Mouse (Mus musculus): ENCODE measurements around the gene Trim3. TPM values are rescaled to one million over a fixed set of nuclear protein-coding genes. Genes with fewer than 3 reads are reported as not detected.

The Trim3 gene
- total and polyA plus RNA-seq, 2 experiments, result 6.3 to 14.9 TPM

- Histone ChIP-seq H3K27me3 (ENCODE audit: control insufficient read depth, insufficient read depth, low read length) (no peaks in the 10 kb centered on the region), H3K36me3 (ENCODE audit: control insufficient read depth, insufficient read depth, low read length) (peaks cover 12% of the 10 kb centered on the region; the same call in 1 of the 2 replicates), H3K4me3 (ENCODE audit: insufficient read depth, low read depth, low read length) (peak within 1 kb of the TSS; percentile 94), H3K79me2 (ENCODE audit: control insufficient read depth, insufficient read depth, low read length) (peaks cover 14% of the 10 kb centered on the region; the same call in 1 of the 2 replicates), H3K4me1 (ENCODE audit: control insufficient read depth, insufficient read depth, low read length) (peaks cover 13% of the 10 kb centered on the region), H3K27ac (replicated peaks; ENCODE audit: insufficient read depth, low read depth, low read length) (peak within 1 kb of the TSS; percentile 86), H3K9ac (ENCODE audit: low read depth, low read length) (peak within 1 kb of the TSS; percentile 90)
- 5% methylated on average over 2 of the region's 2 CpGs for WGBS
- no peak for DNase-seq (ENCODE audit: extremely low read depth, low read depth, low spot score)
- TF ChIP-seq CTCF (IDR thresholded peaks at IDR 0.05; ENCODE audit: low read depth, low read length) (no peak), POLR2A (IDR thresholded peaks at IDR 0.05; ENCODE audit: extremely low read depth, insufficient read depth, low read length) (no peak)
These were observed 6.4 kb upstream of the Trim3 start, which contains the start of gene Timm10b for GRCm38 (mm10) chr7:105639756-105640155. TSS of gene Timm10b (plus strand) at chr7:105640056.

- Histone ChIP-seq H3K4me3 (ENCODE audit: insufficient read depth, low read depth, low read length) (peak overlapping the region; percentile 83), H3K36me3 (ENCODE audit: control insufficient read depth, insufficient read depth, low read length) (peaks cover 11% of the 10 kb centered on the region; the same call in 1 of the 2 replicates), H3K4me1 (ENCODE audit: control insufficient read depth, insufficient read depth, low read length) (peaks cover 13% of the 10 kb centered on the region), H3K27ac (replicated peaks; ENCODE audit: insufficient read depth, low read depth, low read length) (no peak overlapping the region), H3K79me2 (ENCODE audit: control insufficient read depth, insufficient read depth, low read length) (peaks cover 14% of the 10 kb centered on the region; the same call in 1 of the 2 replicates), H3K27me3 (ENCODE audit: control insufficient read depth, insufficient read depth, low read length) (no peaks in the 10 kb centered on the region), H3K9ac (ENCODE audit: low read depth, low read length) (peak overlapping the region; percentile 90)
- 44% methylated on average over 9 of the region's 9 CpGs for WGBS
- TF ChIP-seq CTCF (IDR thresholded peaks at IDR 0.05; ENCODE audit: low read depth, low read length), result no peak
- TF ChIP-seq POLR2A (IDR thresholded peaks at IDR 0.05; ENCODE audit: extremely low read depth, insufficient read depth, low read length), result no peak
- no peak for DNase-seq (ENCODE audit: extremely low read depth, low read depth, low spot score)
These were observed 5.9 kb upstream of the Trim3 start for GRCm38 (mm10) chr7:105639304-105639703.

DNA sequence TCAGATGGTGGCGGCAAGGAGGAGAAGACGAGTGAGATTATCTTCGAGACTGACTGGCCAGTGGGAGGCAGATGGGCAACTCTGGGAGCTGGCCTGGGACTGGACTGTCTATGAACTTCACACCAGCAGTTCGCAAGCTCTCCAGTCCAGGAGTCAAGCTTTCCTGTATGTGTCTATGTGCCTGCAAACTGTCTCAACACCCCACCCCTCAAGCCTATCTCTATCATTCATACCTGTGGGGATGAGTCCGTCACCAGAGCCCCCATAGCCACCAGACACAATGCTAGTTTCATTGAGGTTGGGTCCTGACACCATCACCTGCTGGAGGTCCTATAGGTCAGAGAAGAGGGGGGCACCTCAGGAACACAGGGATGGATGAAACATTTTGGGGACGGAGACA, 5.4 kb upstream of the Trim3 start:
- H3K4me1 ChIP-seq (ENCODE audit: control insufficient read depth, insufficient read depth, low read length), result peaks cover 15% of the 10 kb centered on the region
- H3K4me3 ChIP-seq (ENCODE audit: insufficient read depth, low read depth, low read length), result no peak overlapping the region
- TF ChIP-seq CTCF (IDR thresholded peaks at IDR 0.05; ENCODE audit: low read depth, low read length) (no peak), POLR2A (IDR thresholded peaks at IDR 0.05; ENCODE audit: extremely low read depth, insufficient read depth, low read length) (no peak)
- H3K79me2 ChIP-seq (ENCODE audit: control insufficient read depth, insufficient read depth, low read length), result peaks cover 14% of the 10 kb centered on the region; the same call in 1 of the 2 replicates
- H3K36me3 ChIP-seq (ENCODE audit: control insufficient read depth, insufficient read depth, low read length), result peaks cover 9% of the 10 kb centered on the region; the same call in 1 of the 2 replicates
- H3K27me3 ChIP-seq (ENCODE audit: control insufficient read depth, insufficient read depth, low read length), result no peaks in the 10 kb centered on the region
- H3K9ac ChIP-seq (ENCODE audit: low read depth, low read length), result no peak overlapping the region
- no peak for DNase-seq (ENCODE audit: extremely low read depth, low read depth, low spot score)
- no peak overlapping the region for H3K27ac ChIP-seq (replicated peaks; ENCODE audit: insufficient read depth, low read depth, low read length)
- WGBS, result 94% methylated on average over 6 of the region's 6 CpGs

GRCm38 (mm10) chr7:105635726-105636125, 2.4 kb upstream of the Trim3 start:
- TF ChIP-seq CTCF (IDR thresholded peaks at IDR 0.05; ENCODE audit: low read depth, low read length) (no peak), POLR2A (IDR thresholded peaks at IDR 0.05; ENCODE audit: extremely low read depth, insufficient read depth, low read length) (no peak)
- peaks cover 13% of the 10 kb centered on the region for H3K4me1 ChIP-seq (ENCODE audit: control insufficient read depth, insufficient read depth, low read length)
- no peak for DNase-seq (ENCODE audit: extremely low read depth, low read depth, low spot score)
- H3K36me3 ChIP-seq (ENCODE audit: control insufficient read depth, insufficient read depth, low read length), result peaks cover 2% of the 10 kb centered on the region; the same call in 1 of the 2 replicates
- H3K27me3 ChIP-seq (ENCODE audit: control insufficient read depth, insufficient read depth, low read length), result no peaks in the 10 kb centered on the region
- H3K27ac ChIP-seq (replicated peaks; ENCODE audit: insufficient read depth, low read depth, low read length), result no peak overlapping the region
- no peak overlapping the region for H3K9ac ChIP-seq (ENCODE audit: low read depth, low read length)
- H3K79me2 ChIP-seq (ENCODE audit: control insufficient read depth, insufficient read depth, low read length), result peaks cover 12% of the 10 kb centered on the region; the same call in 1 of the 2 replicates
- 66% methylated on average over 2 of the region's 2 CpGs for WGBS
- no peak overlapping the region for H3K4me3 ChIP-seq (ENCODE audit: insufficient read depth, low read depth, low read length)

- no peak for DNase-seq (ENCODE audit: extremely low read depth, low read depth, low spot score)
- TF ChIP-seq CTCF (IDR thresholded peaks at IDR 0.05; ENCODE audit: low read depth, low read length) (no peak), POLR2A (IDR thresholded peaks at IDR 0.05; ENCODE audit: extremely low read depth, insufficient read depth, low read length) (no peak)
- H3K4me3 ChIP-seq (ENCODE audit: insufficient read depth, low read depth, low read length), result no peak overlapping the region
These were observed 1.0 kb upstream of the Trim3 start for GRCm38 (mm10) chr7:105634272-105634920.

DNA sequence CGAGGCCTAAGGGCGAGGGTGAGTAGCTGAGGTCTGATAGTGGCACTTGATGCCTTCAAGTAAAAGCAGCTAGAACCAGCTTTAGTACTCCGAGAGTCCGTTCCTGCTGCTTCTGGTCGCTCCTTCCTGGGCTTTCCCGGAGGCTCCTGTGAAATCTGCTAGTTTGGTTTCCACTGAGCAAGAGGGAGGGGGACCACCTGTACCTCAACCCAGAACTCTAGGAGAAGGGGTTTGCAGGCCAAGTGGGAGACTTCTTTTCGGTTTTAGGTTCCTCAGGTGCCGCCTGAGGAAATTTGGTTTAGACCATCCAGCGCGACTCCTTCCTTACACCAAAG, 397 bp upstream of the Trim3 start:
- peak overlapping the region; percentile 82 for H3K9ac ChIP-seq (ENCODE audit: low read depth, low read length)
- H3K79me2 ChIP-seq (ENCODE audit: control insufficient read depth, insufficient read depth, low read length), result peaks cover 3% of the 10 kb centered on the region; the same call in 1 of the 2 replicates
- 13% methylated on average over 10 of the region's 10 CpGs for WGBS
- H3K27ac ChIP-seq (replicated peaks; ENCODE audit: insufficient read depth, low read depth, low read length), result peak overlapping the region; percentile 64
- H3K4me3 ChIP-seq (ENCODE audit: insufficient read depth, low read depth, low read length), result peak overlapping the region; percentile 50
- peaks cover 8% of the 10 kb centered on the region; the same call in 1 of the 2 replicates for H3K4me1 ChIP-seq (ENCODE audit: control insufficient read depth, insufficient read depth, low read length)
- no peaks in the 10 kb centered on the region for H3K27me3 ChIP-seq (ENCODE audit: control insufficient read depth, insufficient read depth, low read length)
- DNase-seq (ENCODE audit: extremely low read depth, low read depth, low spot score), result no peak
- peaks cover 2% of the 10 kb centered on the region; the same call in 1 of the 2 replicates for H3K36me3 ChIP-seq (ENCODE audit: control insufficient read depth, insufficient read depth, low read length)
- TF ChIP-seq POLR2A (IDR thresholded peaks at IDR 0.05; ENCODE audit: extremely low read depth, insufficient read depth, low read length), result no peak
- TF ChIP-seq CTCF (IDR thresholded peaks at IDR 0.05; ENCODE audit: low read depth, low read length), result no peak

More at GRCm38 (mm10) chr7:105634272-105634920, 1.0 kb upstream of the Trim3 start:
- no peak overlapping the region for H3K27ac ChIP-seq (replicated peaks; ENCODE audit: insufficient read depth, low read depth, low read length)
- no peak overlapping the region for H3K9ac ChIP-seq (ENCODE audit: low read depth, low read length)
- H3K27me3 ChIP-seq (ENCODE audit: control insufficient read depth, insufficient read depth, low read length), result no peaks in the 10 kb centered on the region
- H3K4me1 ChIP-seq (ENCODE audit: control insufficient read depth, insufficient read depth, low read length), result peaks cover 11% of the 10 kb centered on the region; the same call in 1 of the 2 replicates
- 80% methylated on average over 9 of the region's 9 CpGs for WGBS
- peaks cover 2% of the 10 kb centered on the region; the same call in 1 of the 2 replicates for H3K36me3 ChIP-seq (ENCODE audit: control insufficient read depth, insufficient read depth, low read length)
- peaks cover 3% of the 10 kb centered on the region; the same call in 1 of the 2 replicates for H3K79me2 ChIP-seq (ENCODE audit: control insufficient read depth, insufficient read depth, low read length)
